Mouse (Mus musculus): Measurements from ENCODE around the gene Tmem165. TPM values are rescaled to one million over a fixed set of nuclear protein-coding genes. Genes with fewer than 3 reads are reported as not detected.

Gene Tmem165
- polyA plus RNA-seq, 2 experiments: 147 to 160 TPM

DNA sequence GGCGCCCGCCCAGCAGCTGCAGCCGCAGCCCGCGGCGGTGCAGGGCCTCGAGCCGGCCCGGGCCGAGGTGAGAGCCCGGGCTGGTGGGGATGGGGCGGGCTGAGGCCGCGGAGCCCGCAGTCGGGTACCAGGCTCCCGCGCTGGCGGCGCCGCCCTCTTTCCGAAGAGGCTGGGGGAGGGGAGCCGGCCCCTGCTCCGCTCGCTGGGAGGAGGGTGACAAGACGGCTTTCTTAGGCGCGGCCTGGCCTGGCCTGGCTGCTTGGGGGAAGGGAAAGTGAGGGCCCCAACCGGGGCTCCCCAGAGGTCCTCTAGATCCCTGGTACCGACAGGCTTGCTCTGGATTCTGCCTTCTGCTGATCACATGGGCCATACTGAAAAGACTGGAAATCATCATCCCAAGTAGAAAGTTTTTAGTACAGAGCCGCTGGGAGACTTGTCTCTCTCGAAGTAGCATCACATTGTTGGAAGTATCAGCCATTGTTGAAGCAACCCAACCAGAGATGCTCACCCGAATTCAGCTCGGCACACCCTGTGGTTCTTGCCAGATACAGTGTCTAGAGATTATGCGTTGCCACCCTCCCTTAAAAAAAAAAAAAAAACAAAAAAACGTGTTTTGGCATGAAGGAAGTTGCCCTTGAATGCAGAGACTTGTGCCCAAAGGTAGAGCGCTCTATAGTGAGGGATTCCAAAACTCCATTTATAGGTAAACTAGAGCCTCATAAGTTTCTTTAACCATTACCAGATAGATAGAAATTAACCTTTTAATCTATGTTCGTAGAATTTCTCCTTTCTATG is 803 bp downstream of the Tmem165 start:
- 5% methylated on average over 29 of the region's 38 CpGs for WGBS
- DNase-seq (ENCODE audit: low spot score): peak; percentile 76
- peak overlapping the region; percentile 97 for H3K27ac ChIP-seq (replicated peaks; ENCODE audit: low read depth, low read length)
- no peaks in the 10 kb centered on the region for H3K27me3 ChIP-seq (ENCODE audit: control insufficient read depth, insufficient read depth, low read length)
- no peak for TF ChIP-seq POLR2A (IDR thresholded peaks at IDR 0.05; ENCODE audit: borderline replicate concordance, extremely low read depth, insufficient read depth, insufficient read length)
- H3K36me3 ChIP-seq (ENCODE audit: control insufficient read depth, insufficient read depth, low read length): peaks cover 4% of the 10 kb centered on the region; the same call in 1 of the 2 replicates
- peak overlapping the region; percentile 96 for H3K9ac ChIP-seq (ENCODE audit: low read depth, low read length, severe bottlenecking)
- H3K4me1 ChIP-seq (ENCODE audit: control insufficient read depth, insufficient read depth, low read length): peaks cover 16% of the 10 kb centered on the region
- H3K9me3 ChIP-seq (ENCODE audit: control insufficient read depth, low read length): no peaks in the 10 kb centered on the region
- peak overlapping the region; percentile 94 for H3K4me3 ChIP-seq (replicated peaks; ENCODE audit: low read length)
- ATAC-seq (ENCODE audit: low FRiP score, low read depth): peak; percentile 79
- peak overlapping the region; percentile 52 for H3K4me2 ChIP-seq (replicated peaks; ENCODE audit: low read depth, low read length, severe bottlenecking)

DNA sequence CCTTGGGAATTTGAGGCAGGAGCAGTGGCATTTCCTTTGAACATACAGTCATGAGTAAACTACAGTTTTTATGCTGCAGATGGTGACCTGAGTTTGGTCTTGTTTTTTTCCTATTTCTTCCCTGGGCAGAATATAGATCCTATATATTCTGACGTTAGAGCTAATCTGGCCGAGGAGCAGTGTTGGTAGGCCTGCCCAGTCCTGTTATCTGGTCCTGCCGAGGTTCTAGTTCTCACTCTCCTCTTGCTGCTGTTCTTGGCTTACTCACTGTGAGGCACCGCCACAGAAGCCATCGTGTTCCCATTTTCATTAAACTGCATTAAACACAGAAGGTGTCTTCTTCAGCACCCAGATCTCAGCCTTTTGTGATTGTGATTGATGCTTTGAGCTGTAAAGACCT is 4.2 kb downstream of the Tmem165 start:
- no peak for TF ChIP-seq POLR2A (IDR thresholded peaks at IDR 0.05; ENCODE audit: borderline replicate concordance, extremely low read depth, insufficient read depth, insufficient read length)
- Histone ChIP-seq H3K9me3 (ENCODE audit: control insufficient read depth, low read length) (no peaks in the 10 kb centered on the region), H3K27ac (replicated peaks; ENCODE audit: low read depth, low read length) (no peak overlapping the region), H3K4me3 (replicated peaks; ENCODE audit: low read length) (no peak overlapping the region), H3K4me1 (ENCODE audit: control insufficient read depth, insufficient read depth, low read length) (peaks cover 16% of the 10 kb centered on the region), H3K9ac (ENCODE audit: low read depth, low read length, severe bottlenecking) (no peak overlapping the region), H3K27me3 (ENCODE audit: control insufficient read depth, insufficient read depth, low read length) (no peaks in the 10 kb centered on the region), H3K36me3 (ENCODE audit: control insufficient read depth, insufficient read depth, low read length) (peaks cover 14% of the 10 kb centered on the region), H3K4me2 (replicated peaks; ENCODE audit: low read depth, low read length, severe bottlenecking) (no peak overlapping the region)
- ATAC-seq (ENCODE audit: low FRiP score, low read depth) (no peak), DNase-seq (ENCODE audit: low spot score) (no peak)
- WGBS: 83% methylated on average over 5 of the region's 5 CpGs

DNA sequence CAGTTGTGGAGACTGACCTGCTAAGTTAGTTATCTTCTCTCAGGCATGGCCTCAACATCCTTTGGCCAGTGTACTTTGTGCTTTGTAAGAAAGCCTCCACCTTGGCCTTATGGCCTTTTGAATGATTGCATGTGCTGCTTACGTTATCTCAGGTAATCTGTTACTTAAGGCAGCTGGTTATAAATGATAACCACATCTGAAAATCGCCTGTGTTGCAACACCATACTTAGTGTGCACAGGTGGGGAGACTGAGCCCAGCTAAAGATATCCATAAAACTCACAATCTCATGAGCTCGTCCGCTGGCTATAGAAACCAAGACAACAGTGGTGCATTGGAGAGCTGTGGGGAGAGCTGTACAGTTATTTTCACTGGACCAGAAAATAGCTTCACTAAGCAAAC is 6.9 kb downstream of the Tmem165 start:
- peaks cover 22% of the 10 kb centered on the region for H3K36me3 ChIP-seq (ENCODE audit: control insufficient read depth, insufficient read depth, low read length)
- no peak overlapping the region for H3K9ac ChIP-seq (ENCODE audit: low read depth, low read length, severe bottlenecking)
- H3K4me3 ChIP-seq (replicated peaks; ENCODE audit: low read length): no peak overlapping the region
- no peaks in the 10 kb centered on the region for H3K27me3 ChIP-seq (ENCODE audit: control insufficient read depth, insufficient read depth, low read length)
- no peaks in the 10 kb centered on the region for H3K9me3 ChIP-seq (ENCODE audit: control insufficient read depth, low read length)
- H3K4me2 ChIP-seq (replicated peaks; ENCODE audit: low read depth, low read length, severe bottlenecking): no peak overlapping the region
- DNase-seq (ENCODE audit: low spot score) (no peak), ATAC-seq (ENCODE audit: low FRiP score, low read depth) (no peak)
- 87% methylated on average over 4 of the region's 4 CpGs for WGBS
- no peak overlapping the region for H3K27ac ChIP-seq (replicated peaks; ENCODE audit: low read depth, low read length)
- TF ChIP-seq POLR2A (IDR thresholded peaks at IDR 0.05; ENCODE audit: borderline replicate concordance, extremely low read depth, insufficient read depth, insufficient read length): no peak
- peaks cover 8% of the 10 kb centered on the region for H3K4me1 ChIP-seq (ENCODE audit: control insufficient read depth, insufficient read depth, low read length)

DNA sequence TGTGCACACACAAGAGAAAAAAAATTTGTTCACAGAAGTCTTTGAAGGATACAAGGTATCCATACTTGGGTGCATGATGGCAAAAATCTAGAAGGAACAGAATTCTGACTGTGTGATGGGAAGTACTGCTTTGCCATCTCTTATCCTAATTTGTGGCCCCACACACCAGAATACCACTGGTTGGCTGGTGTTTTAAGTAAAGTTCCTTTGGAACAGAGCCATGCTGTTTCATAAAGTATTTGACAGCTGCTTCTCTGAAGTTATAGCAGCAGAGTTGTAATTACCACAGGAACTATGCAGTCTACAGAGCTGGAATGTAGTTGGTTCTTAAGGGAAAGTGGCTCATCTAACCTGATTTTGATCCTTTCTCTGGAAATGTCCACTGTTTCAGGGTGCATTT is 9.4 kb downstream of the Tmem165 start:
- Histone ChIP-seq H3K4me1 (ENCODE audit: control insufficient read depth, insufficient read depth, low read length) (no peaks in the 10 kb centered on the region), H3K27me3 (ENCODE audit: control insufficient read depth, insufficient read depth, low read length) (no peaks in the 10 kb centered on the region), H3K4me3 (replicated peaks; ENCODE audit: low read length) (no peak overlapping the region), H3K4me2 (replicated peaks; ENCODE audit: low read depth, low read length, severe bottlenecking) (no peak overlapping the region), H3K36me3 (ENCODE audit: control insufficient read depth, insufficient read depth, low read length) (peaks cover 30% of the 10 kb centered on the region), H3K27ac (replicated peaks; ENCODE audit: low read depth, low read length) (no peak overlapping the region), H3K9ac (ENCODE audit: low read depth, low read length, severe bottlenecking) (no peak overlapping the region), H3K9me3 (ENCODE audit: control insufficient read depth, low read length) (no peaks in the 10 kb centered on the region)
- DNase-seq (ENCODE audit: low spot score) (no peak), ATAC-seq (ENCODE audit: low FRiP score, low read depth) (no peak)
- TF ChIP-seq POLR2A (IDR thresholded peaks at IDR 0.05; ENCODE audit: borderline replicate concordance, extremely low read depth, insufficient read depth, insufficient read length): no peak

DNA sequence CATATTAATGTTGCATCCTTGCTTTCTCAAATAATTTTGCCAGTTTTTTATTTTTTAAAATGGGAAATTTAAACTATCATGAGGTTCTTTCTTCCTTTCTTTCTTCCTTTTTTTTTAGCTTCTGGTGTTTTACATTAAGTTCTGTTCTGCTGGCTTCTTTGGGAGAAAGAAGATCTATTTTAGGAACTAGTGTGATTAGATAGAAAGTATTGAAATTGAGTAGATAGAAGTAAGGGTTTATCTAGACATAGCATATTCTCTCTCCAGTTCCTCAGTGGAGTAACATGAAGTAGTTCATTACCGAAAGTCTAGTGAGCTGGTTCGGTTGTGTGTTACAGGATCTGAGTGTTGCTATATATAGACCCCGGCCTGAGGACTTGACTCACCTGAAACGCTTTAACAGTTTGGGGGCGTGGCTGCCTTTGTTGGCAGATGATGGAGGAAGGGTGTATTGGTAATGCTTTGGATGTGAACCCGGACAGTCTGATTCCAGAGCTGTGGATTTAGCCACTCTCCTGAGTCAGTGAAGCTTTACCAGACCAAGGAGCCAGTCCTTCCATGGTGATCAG is 10.8 kb downstream of the Tmem165 start:
- Histone ChIP-seq H3K4me2 (replicated peaks; ENCODE audit: low read depth, low read length, severe bottlenecking) (no peak overlapping the region), H3K9ac (ENCODE audit: low read depth, low read length, severe bottlenecking) (no peak overlapping the region), H3K36me3 (ENCODE audit: control insufficient read depth, insufficient read depth, low read length) (peaks cover 33% of the 10 kb centered on the region), H3K4me3 (replicated peaks; ENCODE audit: low read length) (no peak overlapping the region), H3K27me3 (ENCODE audit: control insufficient read depth, insufficient read depth, low read length) (no peaks in the 10 kb centered on the region), H3K27ac (replicated peaks; ENCODE audit: low read depth, low read length) (no peak overlapping the region), H3K9me3 (ENCODE audit: control insufficient read depth, low read length) (no peaks in the 10 kb centered on the region), H3K4me1 (ENCODE audit: control insufficient read depth, insufficient read depth, low read length) (no peaks in the 10 kb centered on the region)
- DNase-seq (ENCODE audit: low spot score): no peak
- TF ChIP-seq POLR2A (IDR thresholded peaks at IDR 0.05; ENCODE audit: borderline replicate concordance, extremely low read depth, insufficient read depth, insufficient read length): no peak
- ATAC-seq (ENCODE audit: low FRiP score, low read depth): no peak
- WGBS: 77% methylated on average over 6 of the region's 6 CpGs

All from limb, embryonic 14.5 days (tissue).